Mouse (Mus musculus): ENCODE measurements at regions not wholly inside any gene's neighbourhood (a gene's known extent, or its start where the extent isn't known, plus 50 kb on each side); places are given as distances from the start of the nearest gene placed in this dataset.
A peak's percentile ranks its signal among the peaks of the same experiment; 100 is the strongest.
"Not testable (repeated sequence)": the region's sequence is repeated elsewhere in the genome, so short reads cannot be mapped to it uniquely, and the experiment has no call there.

DNA sequence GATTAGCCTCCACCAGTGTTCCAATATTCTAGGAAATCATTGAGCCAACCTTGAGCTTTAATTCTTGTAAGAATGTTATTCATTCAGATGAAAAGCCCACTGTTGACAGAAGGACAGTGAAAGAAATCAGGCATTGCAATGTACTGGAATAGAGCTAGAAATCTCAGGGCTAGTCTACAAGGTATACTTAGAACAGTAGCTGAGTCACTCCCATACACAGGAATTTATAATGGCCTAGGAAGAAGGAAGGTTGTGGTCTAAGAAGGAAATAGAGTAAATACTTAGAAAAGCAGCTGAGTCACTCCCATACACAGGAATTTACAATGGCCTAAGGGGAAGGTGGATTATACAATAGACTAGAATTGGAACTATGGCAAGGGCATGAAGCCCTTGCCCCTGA is 174.6 kb downstream of the Fam181b start:
- DNase-seq: not testable (repeated sequence)

GRCm38 (mm10) chr7:93285748-93286147 is 206.1 kb downstream of the Fam181b start:
- no peak for DNase-seq

GRCm38 (mm10) chr7:93291457-93291856 is 211.8 kb downstream of the Fam181b start:
- DNase-seq: no peak

GRCm38 (mm10) chr7:93291945-93292696 is 212.5 kb downstream of the Fam181b start:
- no peak for DNase-seq

- DNase-seq: no peak
These were observed 233.1 kb downstream of the Fam181b start for GRCm38 (mm10) chr7:93312731-93313130.

- DNase-seq: no peak
These were observed 251.7 kb downstream of the Fam181b start for GRCm38 (mm10) chr7:93331351-93331750.

DNA sequence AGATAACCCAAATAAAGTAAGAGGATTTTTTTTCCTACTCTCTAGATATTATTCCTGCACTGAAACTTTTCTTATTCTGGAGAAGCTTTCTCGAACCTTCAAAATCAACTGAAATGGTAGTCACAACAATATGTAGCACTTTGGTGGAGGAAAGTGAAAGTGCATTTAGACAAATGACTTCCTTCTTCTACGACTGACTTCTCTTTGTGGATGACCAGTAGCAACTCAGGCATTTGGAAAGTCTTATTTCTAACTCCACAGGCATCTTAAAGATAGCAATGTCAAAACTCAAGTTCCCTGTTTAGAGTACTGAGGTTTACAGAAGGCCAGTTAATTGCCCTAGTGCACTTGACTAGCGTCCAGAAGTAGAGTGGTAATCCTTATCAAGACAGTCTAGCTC is 252.5 kb downstream of the Fam181b start:
- DNase-seq: no peak

DNA sequence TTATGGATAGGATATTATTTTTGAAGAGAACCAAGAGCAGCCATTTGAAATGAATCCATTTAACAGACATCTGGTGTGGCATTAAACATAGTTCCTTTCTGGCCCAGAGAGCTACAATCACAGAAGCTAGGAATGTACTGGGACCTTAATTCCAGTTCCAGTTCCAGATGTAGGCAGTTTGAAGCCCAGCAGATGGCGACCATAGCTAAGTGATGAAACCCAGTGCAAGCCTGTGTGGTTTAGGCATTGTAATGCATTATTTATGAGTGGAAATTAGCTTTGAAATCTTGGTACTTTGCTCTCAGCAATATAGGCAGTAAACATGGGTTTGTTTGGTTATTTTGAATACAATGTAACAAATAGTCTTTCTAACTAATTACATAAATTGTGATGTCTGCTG is 256.8 kb downstream of the Fam181b start:
- peak; percentile 31 for DNase-seq
